Mouse (Mus musculus): ENCODE measurements around the gene Wdr24. TPM values are rescaled to one million over a fixed set of nuclear protein-coding genes. Genes with fewer than 3 reads are reported as not detected.
"Not testable (repeated sequence)": the region's sequence is repeated elsewhere in the genome, so short reads cannot be mapped to it uniquely, and the experiment has no call there.

The Wdr24 gene
- polyA plus RNA-seq, 1 experiment: 18.0 TPM

- H3K36me3 ChIP-seq (ENCODE audit: control insufficient read depth, insufficient read depth): no peaks in the 10 kb centered on the region
- H3K4me2 ChIP-seq (ENCODE audit: low read depth): no peak overlapping the region
- H3K27me3 ChIP-seq (ENCODE audit: control insufficient read depth, insufficient read depth, insufficient read length): no peaks in the 10 kb centered on the region
- H3K4me3 ChIP-seq: no peak overlapping the region
- TF ChIP-seq MYOG (IDR thresholded peaks at IDR 0.05; ENCODE audit: control insufficient read depth in 1 of 3, insufficient read depth in 1 of 3, insufficient read length in 2 of 3, low read depth in 2 of 3): peak in 2 of 3 experiments; percentile 29 to 36
- TF ChIP-seq USF1 (IDR thresholded peaks at IDR 0.05; ENCODE audit: low read depth): peak; percentile 12
- TF ChIP-seq MYOD1 (IDR thresholded peaks at IDR 0.05; ENCODE audit: control insufficient read depth in 1 of 3, insufficient read length in 2 of 3, low read depth in 2 of 3): peak in 2 of 3 experiments; percentile 53 to 69
- TF ChIP-seq E2F4 (IDR thresholded peaks at IDR 0.05; ENCODE audit: insufficient read depth): no peak
- H3ac ChIP-seq (ENCODE audit: control insufficient read depth, insufficient read length): no peak overlapping the region
- H3K79me2 ChIP-seq (ENCODE audit: control insufficient read depth, insufficient read depth): no peaks in the 10 kb centered on the region
Measured at GRCm38 (mm10) chr17:25802825-25803517, 20.5 kb upstream of the Wdr24 start.

- Histone ChIP-seq H3K27me3 (ENCODE audit: control insufficient read depth, insufficient read depth, insufficient read length) (no peaks in the 10 kb centered on the region), H3ac (ENCODE audit: control insufficient read depth, insufficient read length) (no peak overlapping the region)
- no peak for TF ChIP-seq CEBPB (IDR thresholded peaks at IDR 0.05; ENCODE audit: insufficient read depth, poor library complexity, severe bottlenecking)
- no peak for TF ChIP-seq MYOD1 (IDR thresholded peaks at IDR 0.05; ENCODE audit: control insufficient read depth in 1 of 3, insufficient read length in 2 of 3, low read depth in 2 of 3)
- TF ChIP-seq POLR2AphosphoS2 (IDR thresholded peaks at IDR 0.05; ENCODE audit: insufficient read length, low read depth): no peak
- TF ChIP-seq TCF3 (IDR thresholded peaks at IDR 0.05; ENCODE audit: insufficient read length, low read depth): no peak
- no peak for TF ChIP-seq TCF12 (IDR thresholded peaks at IDR 0.05; ENCODE audit: insufficient read depth, poor library complexity, severe bottlenecking)
- TF ChIP-seq REST (IDR thresholded peaks at IDR 0.05; ENCODE audit: insufficient read depth, insufficient read length): no peak
- TF ChIP-seq MAX (IDR thresholded peaks at IDR 0.05; ENCODE audit: low read depth): no peak
- TF ChIP-seq POLR2A (IDR thresholded peaks at IDR 0.05; ENCODE audit: insufficient read length, low read depth): no peak
- TF ChIP-seq E2F4 (IDR thresholded peaks at IDR 0.05; ENCODE audit: insufficient read depth): no peak
- TF ChIP-seq SRF (IDR thresholded peaks at IDR 0.05; ENCODE audit: control insufficient read depth, insufficient read length, low read depth): no peak
- no peak for TF ChIP-seq USF1 (IDR thresholded peaks at IDR 0.05; ENCODE audit: low read depth)
- no peak for TF ChIP-seq MYOG (IDR thresholded peaks at IDR 0.05; ENCODE audit: control insufficient read depth in 1 of 3, insufficient read depth in 1 of 3, insufficient read length in 2 of 3, low read depth in 2 of 3)
Measured at GRCm38 (mm10) chr17:25806507-25806906, 16.9 kb upstream of the Wdr24 start.

GRCm38 (mm10) chr17:25807452-25807851, 16.0 kb upstream of the Wdr24 start:
- not testable (repeated sequence) for H3ac ChIP-seq (ENCODE audit: control insufficient read depth, insufficient read length); H3K4me2 ChIP-seq (ENCODE audit: low read depth); H3K36me3 ChIP-seq (ENCODE audit: control insufficient read depth, insufficient read depth); H3K79me2 ChIP-seq (ENCODE audit: control insufficient read depth, insufficient read depth); H3K27me3 ChIP-seq (ENCODE audit: control insufficient read depth, insufficient read depth, insufficient read length); H3K4me3 ChIP-seq

More at GRCm38 (mm10) chr17:25806507-25806906, 16.9 kb upstream of the Wdr24 start:
- no peaks in the 10 kb centered on the region for H3K36me3 ChIP-seq (ENCODE audit: control insufficient read depth, insufficient read depth)
- H3K79me2 ChIP-seq (ENCODE audit: control insufficient read depth, insufficient read depth): no peaks in the 10 kb centered on the region
- H3K4me2 ChIP-seq (ENCODE audit: low read depth): no peak overlapping the region
- H3K4me3 ChIP-seq: no peak overlapping the region

DNA sequence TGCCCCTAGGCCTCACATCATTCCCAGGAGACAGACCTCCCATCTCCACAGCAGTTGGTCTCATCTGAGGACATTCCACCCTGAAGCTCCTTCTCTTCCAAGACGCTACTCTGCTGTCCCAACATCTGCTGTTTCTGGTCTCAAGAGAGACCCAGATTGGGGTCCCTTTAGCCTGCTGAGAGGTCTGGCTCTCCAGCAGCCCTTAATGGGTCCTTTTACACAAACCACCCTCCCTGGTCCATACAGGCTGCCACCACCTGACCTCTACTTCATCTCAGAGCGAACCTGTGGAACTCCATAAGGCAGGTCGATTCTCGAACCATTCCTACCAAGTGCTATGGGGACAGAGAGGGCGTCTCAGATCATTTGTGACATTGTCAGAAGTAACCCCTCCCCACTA, 15.4 kb upstream of the Wdr24 start:
- Histone ChIP-seq H3K4me3 (peak overlapping the region; percentile 26), H3K79me2 (ENCODE audit: control insufficient read depth, insufficient read depth) (no peaks in the 10 kb centered on the region), H3K27me3 (ENCODE audit: control insufficient read depth, insufficient read depth, insufficient read length) (no peaks in the 10 kb centered on the region), H3ac (ENCODE audit: control insufficient read depth, insufficient read length) (peak overlapping the region; percentile 38), H3K36me3 (ENCODE audit: control insufficient read depth, insufficient read depth) (no peaks in the 10 kb centered on the region), H3K4me2 (ENCODE audit: low read depth) (peak overlapping the region; percentile 77)
- no peak for TF ChIP-seq MYOD1 (IDR thresholded peaks at IDR 0.05; ENCODE audit: control insufficient read depth in 1 of 3, insufficient read length in 2 of 3, low read depth in 2 of 3)
- TF ChIP-seq MYOG (IDR thresholded peaks at IDR 0.05; ENCODE audit: control insufficient read depth in 1 of 3, insufficient read depth in 1 of 3, insufficient read length in 2 of 3, low read depth in 2 of 3): no peak
- TF ChIP-seq POLR2A (IDR thresholded peaks at IDR 0.05; ENCODE audit: insufficient read length, low read depth): no peak
- no peak for TF ChIP-seq SRF (IDR thresholded peaks at IDR 0.05; ENCODE audit: control insufficient read depth, insufficient read length, low read depth)
- no peak for TF ChIP-seq TCF3 (IDR thresholded peaks at IDR 0.05; ENCODE audit: insufficient read length, low read depth)
- TF ChIP-seq E2F4 (IDR thresholded peaks at IDR 0.05; ENCODE audit: insufficient read depth): no peak
- TF ChIP-seq MAX (IDR thresholded peaks at IDR 0.05; ENCODE audit: low read depth): no peak
- no peak for TF ChIP-seq TCF12 (IDR thresholded peaks at IDR 0.05; ENCODE audit: insufficient read depth, poor library complexity, severe bottlenecking)
- TF ChIP-seq USF1 (IDR thresholded peaks at IDR 0.05; ENCODE audit: low read depth): no peak
- TF ChIP-seq CEBPB (IDR thresholded peaks at IDR 0.05; ENCODE audit: insufficient read depth, poor library complexity, severe bottlenecking): no peak
- TF ChIP-seq REST (IDR thresholded peaks at IDR 0.05; ENCODE audit: insufficient read depth, insufficient read length): no peak
- no peak for TF ChIP-seq POLR2AphosphoS2 (IDR thresholded peaks at IDR 0.05; ENCODE audit: insufficient read length, low read depth)

GRCm38 (mm10) chr17:25808789-25809605, 14.4 kb upstream of the Wdr24 start, which contains the start of gene Fbxl16:
Fbxl16 (plus strand) TSS chr17:25809085.
- H3ac ChIP-seq (ENCODE audit: control insufficient read depth, insufficient read length): peak within 1 kb of the TSS; percentile 38
- H3K4me2 ChIP-seq (ENCODE audit: low read depth): peak within 1 kb of the TSS; percentile 77
- no peaks in the 10 kb centered on the region for H3K27me3 ChIP-seq (ENCODE audit: control insufficient read depth, insufficient read depth, insufficient read length)
- no peaks in the 10 kb centered on the region for H3K79me2 ChIP-seq (ENCODE audit: control insufficient read depth, insufficient read depth)
- peak within 1 kb of the TSS; percentile 26 for H3K4me3 ChIP-seq
- H3K36me3 ChIP-seq (ENCODE audit: control insufficient read depth, insufficient read depth): no peaks in the 10 kb centered on the region
- no peak for TF ChIP-seq CEBPB (IDR thresholded peaks at IDR 0.05; ENCODE audit: insufficient read depth, poor library complexity, severe bottlenecking)
- no peak for TF ChIP-seq MYOG (IDR thresholded peaks at IDR 0.05; ENCODE audit: control insufficient read depth in 1 of 3, insufficient read depth in 1 of 3, insufficient read length in 2 of 3, low read depth in 2 of 3)
- no peak for TF ChIP-seq E2F4 (IDR thresholded peaks at IDR 0.05; ENCODE audit: insufficient read depth)
- no peak for TF ChIP-seq TCF3 (IDR thresholded peaks at IDR 0.05; ENCODE audit: insufficient read length, low read depth)
- TF ChIP-seq TCF12 (IDR thresholded peaks at IDR 0.05; ENCODE audit: insufficient read depth, poor library complexity, severe bottlenecking): no peak
- peak; percentile 43 for TF ChIP-seq POLR2A (IDR thresholded peaks at IDR 0.05; ENCODE audit: insufficient read length, low read depth)
